Mouse (Mus musculus) limb, embryonic 14.5 days (tissue): ENCODE measurements around the gene Tmed9. TPM values are rescaled to one million over a fixed set of nuclear protein-coding genes. Genes with fewer than 3 reads are reported as not detected.

Experiments used
- ATAC-seq: fragments of 200-750 bp; cut with Nextera tagmentation; 2 replicates; pipeline ENCODE4 v1.8.0; 2017; ENCODE audit warnings: low read depth, moderate number of reproducible peaks, moderate TSS enrichment; ENCODE audit not compliant: low FRiP score
- DNase-seq: peaks from one replicate; pipeline ENCODE4 v3.0.0-alpha.2; 2015; ENCODE audit warnings: low spot score
- H3K27ac ChIP-seq: fragments of 300-500 bp; sonication (generic); replicated peaks from 2 replicates; pipeline ENCODE4 v1.5.1; 2014; ENCODE audit warnings: low read depth, mild to moderate bottlenecking, low read length, moderate library complexity, mixed read lengths
- H3K27me3 ChIP-seq: fragments of 300-500 bp; sonication (generic); 2 replicates; pipeline ENCODE4 v1.6.1; 2014; ENCODE audit warnings: low read length, mixed read lengths; ENCODE audit not compliant: control insufficient read depth, insufficient read depth
- H3K36me3 ChIP-seq: fragments of 300-500 bp; sonication (generic); 2 replicates; pipeline ENCODE4 v1.6.1; 2014; ENCODE audit warnings: mild to moderate bottlenecking, low read length, moderate library complexity, mixed read lengths; ENCODE audit not compliant: control insufficient read depth, insufficient read depth
- H3K4me1 ChIP-seq: fragments of 300-500 bp; sonication (generic); 2 replicates; pipeline ENCODE4 v1.6.1; 2014; ENCODE audit warnings: antibody characterized with exemption, low read length, mixed read lengths; ENCODE audit not compliant: control insufficient read depth, insufficient read depth
- H3K4me2 ChIP-seq: fragments of 300-500 bp; sonication (generic); replicated peaks from 2 replicates; pipeline ENCODE4 v1.6.1; 2014; ENCODE audit warnings: low read depth, mild to moderate bottlenecking, low read length, moderate library complexity; ENCODE audit not compliant: severe bottlenecking
- H3K4me3 ChIP-seq: fragments of 300-500 bp; sonication (generic); replicated peaks from 2 replicates; pipeline ENCODE4 v1.5.1; 2014; ENCODE audit warnings: low read length
- H3K9ac ChIP-seq: fragments of 300-500 bp; sonication (generic); 2 replicates; pipeline ENCODE4 v1.6.1; 2014; ENCODE audit warnings: mild to moderate bottlenecking, low read depth, low read length, moderate library complexity; ENCODE audit not compliant: severe bottlenecking
- H3K9me3 ChIP-seq: fragments of 300-500 bp; sonication (generic); 2 replicates; pipeline ENCODE4 v1.6.1; 2016; ENCODE audit warnings: low read length; ENCODE audit not compliant: control insufficient read depth
- POLR2A ChIP-seq: fragments of 200-500 bp; IDR thresholded peaks from 2 replicates; pipeline ENCODE4 v1.8.0; 2012; ENCODE audit warnings: inconsistent platforms, mild to moderate bottlenecking, moderate library complexity, borderline replicate concordance; ENCODE audit not compliant: insufficient read depth, insufficient read length; ENCODE audit errors: extremely low read depth
- WGBS: fragments of 180-500 bp; shearing (Covaris S2); extraction: QIAGEN DNeasy Blood & Tissue Kit; methylation state at CpG from one replicate; pipeline ENCODE4 v1.1.7; 2014; 5-methylcytosine and 5-hydroxymethylcytosine counted together
- polyA plus RNA-seq, 2 experiments: library from polyadenylated mRNA; depleted of rRNA in 1 of 2; stranded (reverse) in 1 of 2; unstranded in 1 of 2; fragments of >200 nt; fragmentation: Nextera tagmentation in 1 of 2; extraction: Ambion mirVana in 1 of 2; gene quantifications; 2 replicates each; pipeline versions ENCODE4 v1.2.1 to v1.2.3; 2012 to 2014

Tmed9 gene
- polyA plus RNA-seq, 2 experiments, result 78.6 to 228 TPM

GRCm38 (mm10) chr13:55578086-55578485 is 4.6 kb downstream of the Tmed9 start:
- DNase-seq (no peak), ATAC-seq (no peak)
- no peak for TF ChIP-seq POLR2A
- Histone ChIP-seq H3K27ac (no peak overlapping the region), H3K27me3 (no peaks in the 10 kb centered on the region), H3K9me3 (no peaks in the 10 kb centered on the region; the same call in 1 of the 2 replicates), H3K4me3 (no peak overlapping the region), H3K4me1 (no peaks in the 10 kb centered on the region), H3K4me2 (no peak overlapping the region), H3K36me3 (no peaks in the 10 kb centered on the region), H3K9ac (no peak overlapping the region)
- 73% methylated on average over 4 of the region's 4 CpGs for WGBS

GRCm38 (mm10) chr13:55591961-55592490 is 18.5 kb downstream of the Tmed9 start:
- DNase-seq, result no peak
- ATAC-seq, result no peak

GRCm38 (mm10) chr13:55592512-55593253 is 19.2 kb downstream of the Tmed9 start:
- TF ChIP-seq POLR2A, result 0 out of 2 replicates have a peak, but pooled peaks have one; percentile 94
- ATAC-seq, result peak; percentile 98

More at GRCm38 (mm10) chr13:55591961-55592490, 18.5 kb downstream of the Tmed9 start:
- Histone ChIP-seq H3K4me3 (no peak overlapping the region), H3K36me3 (peaks cover 28% of the 10 kb centered on the region), H3K9me3 (no peaks in the 10 kb centered on the region), H3K27ac (no peak overlapping the region), H3K4me2 (0 out of 2 replicates have a peak overlapping the region, but pooled peaks have one; percentile 65), H3K4me1 (peaks cover 11% of the 10 kb centered on the region), H3K27me3 (no peaks in the 10 kb centered on the region), H3K9ac (no peak overlapping the region)
- TF ChIP-seq POLR2A, result no peak
- WGBS, result 76% methylated on average over 4 of the region's 4 CpGs

GRCm38 (mm10) chr13:55593254-55593747 is 19.8 kb downstream of the Tmed9 start:
- ATAC-seq (peak; percentile 67), DNase-seq (no peak)
- Histone ChIP-seq H3K27me3 (no peaks in the 10 kb centered on the region), H3K4me3 (peak overlapping the region; percentile 82), H3K4me1 (peaks cover 11% of the 10 kb centered on the region), H3K27ac (no peak overlapping the region), H3K9ac (peak overlapping the region; percentile 86), H3K36me3 (peaks cover 39% of the 10 kb centered on the region), H3K4me2 (peak overlapping the region; percentile 65), H3K9me3 (no peaks in the 10 kb centered on the region)
- no peak for TF ChIP-seq POLR2A
- under 1% methylated on average over 31 of the region's 31 CpGs for WGBS

More at GRCm38 (mm10) chr13:55592512-55593253, 19.2 kb downstream of the Tmed9 start:
- Histone ChIP-seq H3K4me2 (peak overlapping the region; percentile 65), H3K4me1 (peaks cover 11% of the 10 kb centered on the region), H3K27ac (0 out of 2 replicates have a peak overlapping the region, but pooled peaks have one; percentile 3), H3K9ac (peak overlapping the region; percentile 86), H3K36me3 (peaks cover 34% of the 10 kb centered on the region), H3K27me3 (no peaks in the 10 kb centered on the region), H3K9me3 (no peaks in the 10 kb centered on the region), H3K4me3 (peak overlapping the region; percentile 82)
- DNase-seq, result peak; percentile 96
- 5% methylated on average over 27 of the region's 29 CpGs for WGBS

GRCm38 (mm10) chr13:55595375-55595774 is 21.8 kb downstream of the Tmed9 start:
- H3K27ac ChIP-seq, result no peak overlapping the region
- H3K36me3 ChIP-seq, result peaks cover 39% of the 10 kb centered on the region
- no peaks in the 10 kb centered on the region for H3K27me3 ChIP-seq
- H3K9ac ChIP-seq, result no peak overlapping the region
- peaks cover 11% of the 10 kb centered on the region for H3K4me1 ChIP-seq
- H3K4me2 ChIP-seq, result no peak overlapping the region
- no peaks in the 10 kb centered on the region for H3K9me3 ChIP-seq
- ATAC-seq, result no peak
- DNase-seq, result no peak
- TF ChIP-seq POLR2A, result no peak
- H3K4me3 ChIP-seq, result no peak overlapping the region
- WGBS, result 90% methylated on average over 12 of the region's 12 CpGs
